Mouse (Mus musculus) midbrain, embryonic 15.5 days (tissue): ENCODE results near the gene Il10. TPM values are rescaled to one million over a fixed set of nuclear protein-coding genes. Genes with fewer than 3 reads are reported as not detected.

Experiments used
- polyA plus RNA-seq: library from polyadenylated mRNA; unstranded; fragments of >200 nt; fragmentation: Nextera tagmentation; extraction: Ambion mirVana; gene quantifications from 2 replicates; pipeline ENCODE4 v1.2.1, GENCODE M21; 2015

The Il10 gene
- polyA plus RNA-seq, 1 experiment from 2014 or later, result not detected

Other genes starting within 250 kb of the Il10 start
- gene Fcamr, start 218.9 kb upstream of the Il10 start, polyA plus RNA-seq, result not detected in 2 replicates
- gene Pigr, start 193.2 kb upstream of the Il10 start, polyA plus RNA-seq, result not detected in 2 replicates
- gene Fcmr, start 154.2 kb upstream of the Il10 start, polyA plus RNA-seq, result 0.63 and 0.72 TPM in 2 replicates
- not detected in 2 replicates for gene Il24, start 132.4 kb upstream of the Il10 start, polyA plus RNA-seq
- gene Il20, start 108.4 kb upstream of the Il10 start, polyA plus RNA-seq, result not detected in 2 replicates
- not detected in 2 replicates for gene Il19, start 79.7 kb upstream of the Il10 start, polyA plus RNA-seq
- gene Mapkapk2, start 78.0 kb downstream of the Il10 start, polyA plus RNA-seq, result 17.9 and 22.2 TPM in 2 replicates
- 15.5 and 17.8 TPM in 2 replicates for gene Dyrk3, start 118.5 kb downstream of the Il10 start, polyA plus RNA-seq
- 50.7 and 53.6 TPM in 2 replicates for gene Eif2d, start 133.3 kb downstream of the Il10 start, polyA plus RNA-seq
- 3.2 and 3.6 TPM in 2 replicates for gene Rassf5, start 225.4 kb downstream of the Il10 start, polyA plus RNA-seq